Mouse (Mus musculus) gastrocnemius, adult 8-10 months (tissue): ENCODE results near the gene Bckdha. TPM values are rescaled to one million over a fixed set of nuclear protein-coding genes. Genes with fewer than 3 reads are reported as not detected.

ENCODE experiments used
- DNase-seq, 2 experiments: peaks; one replicate each; pipeline ENCODE4 v3.0.0; 2022; ENCODE audit warnings: low spot score in 2 of 2
- total RNA-seq, 4 experiments: library from RNA; stranded (reverse); gene quantifications; 2 replicates each; pipeline ENCODE4 v1.2.4; 2022

Gene Bckdha
- total RNA-seq, 4 experiments from 2014 or later, result 116 to 140 (median 128) TPM

- DNase-seq, result no peak
Observed at GRCm38 (mm10) chr7:25614831-25615705, 43.7 kb downstream of the Bckdha start.

DNA sequence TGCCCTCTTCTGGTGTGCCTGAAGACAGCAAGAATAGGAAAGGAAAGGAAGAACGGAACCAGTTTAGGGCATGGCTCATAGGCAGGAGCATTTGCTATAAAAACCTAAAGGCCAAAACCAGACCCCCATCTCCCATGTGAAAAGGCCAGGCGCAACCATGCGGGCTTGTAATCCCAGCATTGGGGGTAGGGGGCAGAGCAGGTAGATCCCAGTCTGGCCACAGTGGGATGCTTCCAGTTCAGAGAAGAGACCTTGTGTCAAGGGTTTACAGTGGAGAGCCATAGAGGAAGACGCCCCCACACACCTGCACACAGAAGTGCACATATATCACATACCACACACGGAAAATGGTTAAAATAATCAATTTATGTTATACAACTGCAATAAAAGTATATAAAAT, 44.7 kb downstream of the Bckdha start:
- DNase-seq, result no peak

DNA sequence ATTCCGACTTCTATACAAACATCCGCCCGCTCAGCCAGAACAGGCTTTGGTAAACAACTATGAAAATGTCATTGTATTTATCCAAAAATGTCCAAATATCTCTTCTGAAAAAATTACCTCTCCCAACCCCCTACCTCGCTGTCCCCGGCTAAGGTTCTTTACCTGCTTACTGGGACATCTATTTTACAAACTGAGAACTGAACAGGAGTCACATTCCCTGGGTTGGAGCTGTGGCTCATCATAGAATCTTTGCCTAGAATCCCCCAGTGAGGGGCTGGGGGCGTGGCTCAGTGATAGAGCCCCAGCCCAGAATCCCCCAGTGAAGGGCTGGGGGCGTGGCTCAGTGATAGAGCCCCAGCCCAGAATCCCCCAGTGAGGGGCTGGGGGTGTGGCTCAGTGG, 47.3 kb downstream of the Bckdha start:
- DNase-seq, result no peak

DNA sequence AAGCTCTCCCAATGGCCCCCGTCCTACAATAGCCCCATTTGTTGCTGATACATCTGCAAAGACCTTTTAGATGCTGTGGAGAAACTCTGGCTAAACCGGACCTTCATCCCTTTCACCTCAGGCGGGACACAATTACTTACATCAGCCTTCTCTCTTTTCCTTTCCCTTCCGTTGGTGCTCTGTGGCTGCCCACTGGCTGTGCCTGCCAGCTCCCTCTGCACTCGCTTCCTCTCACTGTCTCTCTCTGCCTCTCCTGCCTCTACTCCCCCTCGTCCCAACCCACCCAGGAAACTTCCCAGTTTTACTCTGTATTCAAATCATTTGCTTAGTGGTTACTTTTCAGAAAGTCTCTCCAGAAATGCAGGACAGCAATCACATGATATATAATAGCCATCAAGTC, 48.7 kb downstream of the Bckdha start:
- no peak for DNase-seq

- DNase-seq, result no peak
Observed at GRCm38 (mm10) chr7:25607196-25607595, 51.6 kb downstream of the Bckdha start.

DNA sequence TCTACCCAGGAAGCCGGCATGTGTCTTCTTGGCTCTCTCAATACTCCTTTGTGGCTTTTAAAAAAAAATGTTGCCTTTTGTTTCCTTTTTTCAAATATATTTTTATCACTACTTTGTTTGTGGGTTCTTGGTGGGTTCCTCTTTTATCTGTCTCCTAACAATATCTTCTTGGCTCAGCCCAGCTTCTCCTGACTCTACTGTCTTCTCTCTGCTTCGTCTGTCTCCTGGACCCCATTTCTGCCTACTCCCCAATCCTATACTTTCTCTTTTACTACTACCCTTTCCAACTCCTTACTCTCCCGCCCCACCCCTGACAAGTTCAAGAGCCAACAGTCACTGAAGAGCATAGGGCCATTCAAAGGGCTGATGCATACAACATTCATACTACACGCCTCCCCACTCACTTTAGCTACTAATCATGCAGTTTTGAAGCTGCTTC, 52.1 kb downstream of the Bckdha start:
- DNase-seq, result no peak

GRCm38 (mm10) chr7:25601346-25601745, 57.4 kb downstream of the Bckdha start:
- DNase-seq, result no peak

- no peak for DNase-seq
Observed at GRCm38 (mm10) chr7:25600666-25601065, 58.1 kb downstream of the Bckdha start.

- peak; percentile 39 to 51 for DNase-seq
Observed at GRCm38 (mm10) chr7:25599663-25600062, 59.1 kb downstream of the Bckdha start.

DNA sequence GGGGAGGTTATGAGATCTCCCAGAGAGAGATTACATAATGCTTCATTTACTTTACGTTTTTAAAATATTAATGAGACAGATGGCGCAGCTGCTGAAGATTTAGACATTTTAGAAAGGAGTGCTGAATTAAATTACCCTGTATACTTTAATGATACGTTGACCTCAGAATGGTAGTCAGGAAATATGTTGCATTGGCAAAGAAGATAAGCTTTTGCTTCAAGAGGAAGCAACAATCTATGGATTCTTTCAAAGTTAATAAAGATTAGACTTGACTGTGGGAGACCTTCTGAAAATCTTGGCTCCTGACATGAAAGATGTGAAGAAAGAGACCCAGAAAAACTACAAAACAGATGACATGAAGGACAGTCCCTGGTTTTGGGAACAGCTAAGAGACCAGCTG, 64.9 kb downstream of the Bckdha start:
- DNase-seq, result no peak

- no peak for DNase-seq
Observed at GRCm38 (mm10) chr7:25591226-25591625, 67.6 kb downstream of the Bckdha start.

GRCm38 (mm10) chr7:25585351-25586204, 73.2 kb downstream of the Bckdha start:
- no peak for DNase-seq

DNA sequence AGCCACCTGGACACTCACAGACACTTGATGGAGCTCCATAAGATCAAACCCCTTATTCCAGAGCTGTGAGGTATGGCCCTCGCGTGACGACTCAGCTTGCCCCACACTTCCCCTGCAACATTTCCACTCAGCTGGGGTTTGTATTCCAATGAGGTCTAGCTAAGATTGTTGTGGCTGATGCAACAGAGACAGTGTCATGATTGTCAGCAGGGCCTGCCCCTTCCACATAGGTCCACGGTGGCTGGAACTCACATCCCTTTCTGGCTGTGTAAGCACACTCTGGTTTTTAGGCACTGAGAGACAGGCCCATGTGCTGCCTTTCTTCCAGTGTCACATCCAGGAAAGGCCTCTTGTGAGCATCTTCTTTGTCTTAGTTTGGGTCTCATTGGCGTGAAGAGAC, 74.1 kb downstream of the Bckdha start:
- DNase-seq, result no peak

- DNase-seq, result no peak
Observed at GRCm38 (mm10) chr7:25582301-25582810, 76.4 kb downstream of the Bckdha start.

Other genes with a start within 250 kb of the Bckdha start
- not detected for gene Cxcl17, start 246.1 kb downstream of the Bckdha start, total RNA-seq
- gene Ceacam1, start 181.4 kb downstream of the Bckdha start, total RNA-seq, result 1 to 10 TPM; 1.9 to 4.8 (median 3.3) TPM
- gene Ceacam2, start 119.1 kb downstream of the Bckdha start, total RNA-seq, result under 1 TPM; 0.17 to 0.67 (median 0.33) TPM
- not detected for gene Erich4, start 43.1 kb downstream of the Bckdha start, total RNA-seq
- gene Dmac2, start 39.6 kb downstream of the Bckdha start, total RNA-seq, result 10 to 100 TPM; 32.4 to 38.1 (median 36.0) TPM
- 1 to 10 TPM in 2 of 4 experiments, under 1 TPM in 2; 0.22 to 1.5 (median 0.95) TPM for gene B3gnt8, start 32.3 kb downstream of the Bckdha start, total RNA-seq
- gene Exosc5, start 183 bp upstream of the Bckdha start, total RNA-seq, result 10 to 100 TPM; 24.3 to 32.8 (median 27.2) TPM
- not detected for gene Tmem91, start 16.2 kb upstream of the Bckdha start, total RNA-seq
- gene B9d2, start 21.8 kb upstream of the Bckdha start, total RNA-seq, result 10 to 100 TPM in 1 of 4 experiments, 1 to 10 TPM in 3; 6.6 to 10.6 (median 6.8) TPM
- 1 to 10 TPM; 2.1 to 4.7 (median 3.9) TPM for gene Tgfb1, start 28.0 kb upstream of the Bckdha start, total RNA-seq
- gene Ccdc97, start 60.1 kb upstream of the Bckdha start, total RNA-seq, result 10 to 100 TPM; 42.1 to 47.9 (median 46.9) TPM
- gene Hnrnpul1, start 95.8 kb upstream of the Bckdha start, total RNA-seq, result 10 to 100 TPM; 64.8 to 83.6 (median 73.5) TPM
- gene Axl, start 129.7 kb upstream of the Bckdha start, total RNA-seq, result 10 to 100 TPM; 22.0 to 45.0 (median 28.1) TPM
- gene Cyp2s1, start 157.9 kb upstream of the Bckdha start, total RNA-seq, result under 1 TPM in 3 of 4 experiments, not detected in 1; 0.11 to 0.44 (median 0.22) TPM
- gene Cyp2b10, start 238.6 kb upstream of the Bckdha start, total RNA-seq, result under 1 TPM in 1 of 4 experiments, not detected in 3; 0.13 TPM